Mouse (Mus musculus) 3T3-L1 (cell line): ENCODE measurements around the gene Xrcc3.

ENCODE experiments used
- DNase-seq: peaks from one replicate; pipeline ENCODE4 v3.0.0-alpha.2; 2015; ENCODE audit warnings: low read depth, low spot score

Xrcc3 gene

GRCm38 (mm10) chr12:111816528-111816927 is 2.9 kb upstream of the Xrcc3 start:
- no peak for DNase-seq

- peak; percentile 16 for DNase-seq
Observed at GRCm38 (mm10) chr12:111814769-111815762, 1.4 kb upstream of the Xrcc3 start.

GRCm38 (mm10) chr12:111813111-111813765 is 435 bp downstream of the Xrcc3 start:
- peak; percentile 49 for DNase-seq

- no peak for DNase-seq
Observed at GRCm38 (mm10) chr12:111812611-111813010, 1.1 kb downstream of the Xrcc3 start.

GRCm38 (mm10) chr12:111812075-111812474 is 1.6 kb downstream of the Xrcc3 start:
- DNase-seq, result no peak

GRCm38 (mm10) chr12:111809762-111810161 is 3.9 kb downstream of the Xrcc3 start:
- peak; percentile 92 for DNase-seq

GRCm38 (mm10) chr12:111808775-111809174 is 4.9 kb downstream of the Xrcc3 start:
- DNase-seq, result no peak

GRCm38 (mm10) chr12:111803538-111803937 is 10.1 kb downstream of the Xrcc3 start:
- DNase-seq, result no peak

GRCm38 (mm10) chr12:111800459-111801183 is 13.1 kb downstream of the Xrcc3 start:
- DNase-seq, result no peak

GRCm38 (mm10) chr12:111798493-111798892 is 15.2 kb downstream of the Xrcc3 start:
- DNase-seq, result no peak

GRCm38 (mm10) chr12:111797251-111797650 is 16.4 kb downstream of the Xrcc3 start:
- no peak for DNase-seq

GRCm38 (mm10) chr12:111795180-111795895 is 18.3 kb downstream of the Xrcc3 start:
- no peak for DNase-seq

- DNase-seq, result no peak
Observed at GRCm38 (mm10) chr12:111794526-111795179, 19.0 kb downstream of the Xrcc3 start.

GRCm38 (mm10) chr12:111794102-111794501 is 19.6 kb downstream of the Xrcc3 start:
- no peak for DNase-seq

GRCm38 (mm10) chr12:111791474-111792104 is 22.1 kb downstream of the Xrcc3 start:
- DNase-seq, result no peak

- no peak for DNase-seq
Observed at GRCm38 (mm10) chr12:111790631-111791030, 23.0 kb downstream of the Xrcc3 start.

GRCm38 (mm10) chr12:111790090-111790489 is 23.6 kb downstream of the Xrcc3 start:
- DNase-seq, result no peak

GRCm38 (mm10) chr12:111787015-111787414 is 26.7 kb downstream of the Xrcc3 start:
- no peak for DNase-seq

- DNase-seq, result no peak
Observed at GRCm38 (mm10) chr12:111785174-111785573, 28.5 kb downstream of the Xrcc3 start.

- peak; percentile 26 for DNase-seq
Observed at GRCm38 (mm10) chr12:111779544-111779943, 34.1 kb downstream of the Xrcc3 start.
